Mouse (Mus musculus): ENCODE data around the gene Ahnak2. TPM values are rescaled to one million over a fixed set of nuclear protein-coding genes. Genes with fewer than 3 reads are reported as not detected.

The Ahnak2 gene
- total RNA-seq, 2 experiments from 2014 or later, result 9.8 to 12.0 TPM

DNA sequence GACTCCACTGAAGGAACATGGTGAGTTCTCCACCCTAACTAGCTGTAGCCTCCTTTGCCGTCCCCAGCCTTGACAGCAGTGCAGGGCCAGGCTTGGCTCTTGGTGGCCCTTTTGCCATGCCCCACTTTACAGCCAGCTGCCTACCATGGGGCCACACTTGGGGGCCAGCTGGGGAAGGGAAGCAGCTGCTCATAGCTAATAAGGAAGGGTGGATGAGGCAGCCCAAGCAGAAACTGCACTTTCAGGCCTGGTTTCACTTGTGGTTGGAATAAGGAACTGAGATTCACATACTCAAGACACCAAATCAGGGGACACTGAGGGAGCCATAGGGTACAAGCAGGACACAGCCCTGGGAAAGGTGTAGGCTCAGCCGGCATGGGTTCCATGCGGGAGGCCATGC is 40.4 kb downstream of the Ahnak2 start:
- no peak for DNase-seq (ENCODE audit: low spot score in 2 of 2)

DNA sequence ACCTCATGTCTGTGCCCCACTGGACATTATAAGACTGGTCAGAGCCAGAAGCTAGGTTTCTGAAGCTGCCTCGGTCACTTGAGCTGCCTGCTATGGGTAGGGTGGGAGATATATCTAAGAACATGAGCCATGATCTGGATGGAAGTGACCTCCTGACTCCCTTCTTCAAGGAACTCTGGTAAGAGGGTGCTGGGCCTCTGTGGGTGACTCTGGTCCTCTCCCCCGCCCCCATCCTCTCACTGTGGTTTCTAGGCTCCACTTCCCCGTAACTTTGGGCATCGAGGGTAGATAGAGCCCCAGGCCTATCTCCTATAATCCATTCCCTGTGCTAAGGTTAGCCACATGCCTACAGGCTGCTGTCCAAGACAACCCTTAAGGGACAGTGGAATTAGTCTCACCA is 41.0 kb downstream of the Ahnak2 start:
- DNase-seq (ENCODE audit: low spot score in 2 of 2), result no peak

DNA sequence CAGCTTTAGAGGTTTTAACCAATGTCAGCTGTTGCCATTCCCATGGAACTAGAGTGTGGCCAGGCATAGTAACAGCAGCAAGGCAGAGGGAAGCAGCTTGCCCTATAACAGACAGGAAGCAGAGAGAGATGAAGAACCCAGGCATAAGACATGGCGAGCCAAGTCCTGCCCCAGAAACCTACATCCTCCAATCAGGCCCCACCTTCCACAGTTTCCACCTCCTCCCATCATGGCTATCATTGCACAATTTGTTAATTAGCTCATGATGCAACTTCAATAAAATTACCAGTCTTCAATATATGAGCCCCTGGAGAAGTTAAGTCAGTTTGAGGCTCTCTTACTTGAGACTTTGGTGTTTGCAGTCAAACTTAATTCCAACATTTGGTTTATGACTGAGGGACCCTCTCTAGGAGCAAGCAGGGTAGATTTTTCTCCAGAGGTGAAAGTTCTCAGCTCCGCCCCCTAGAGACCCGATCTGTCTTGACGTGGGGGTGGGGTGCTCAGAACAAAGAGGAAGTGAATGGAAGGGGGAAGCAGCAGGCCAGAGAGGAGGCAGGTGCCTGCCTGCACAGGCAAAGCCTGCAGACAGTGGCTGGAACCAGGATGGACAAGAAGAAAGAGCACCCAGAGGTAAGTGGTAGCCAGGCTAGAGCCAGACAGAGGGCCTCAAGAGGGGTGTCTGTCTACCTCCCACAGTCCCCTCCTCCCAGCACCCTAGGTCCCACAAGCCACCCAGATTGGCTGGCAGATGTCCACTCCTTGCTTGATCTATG is 42.1 kb downstream of the Ahnak2 start, which contains the start of gene Pld4:
Pld4 (plus strand) TSS at position 502 of the 773 bp plus-strand sequence.
- DNase-seq (ENCODE audit: low spot score in 2 of 2), result no peak

DNA sequence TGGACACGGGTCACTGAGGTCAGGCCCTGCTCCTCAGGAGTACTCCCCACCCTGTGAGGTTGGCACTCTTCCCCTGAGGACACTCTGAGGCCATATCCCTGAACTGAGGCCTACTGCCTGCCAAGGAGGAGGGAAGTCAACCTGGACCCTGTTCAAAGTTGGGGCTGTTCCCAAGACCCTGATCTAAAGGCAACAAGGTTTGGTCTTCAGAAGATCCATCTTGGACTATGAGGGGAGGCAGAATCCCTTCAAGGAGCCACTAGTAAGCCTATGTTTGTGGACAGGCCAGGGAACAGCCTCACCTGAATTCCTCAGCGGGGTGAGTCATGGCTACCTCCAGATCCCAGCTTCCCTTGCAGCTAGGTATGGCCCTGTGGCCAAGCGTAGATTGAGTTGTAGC is 43.0 kb downstream of the Ahnak2 start:
- DNase-seq (ENCODE audit: low spot score in 2 of 2), result no peak

DNA sequence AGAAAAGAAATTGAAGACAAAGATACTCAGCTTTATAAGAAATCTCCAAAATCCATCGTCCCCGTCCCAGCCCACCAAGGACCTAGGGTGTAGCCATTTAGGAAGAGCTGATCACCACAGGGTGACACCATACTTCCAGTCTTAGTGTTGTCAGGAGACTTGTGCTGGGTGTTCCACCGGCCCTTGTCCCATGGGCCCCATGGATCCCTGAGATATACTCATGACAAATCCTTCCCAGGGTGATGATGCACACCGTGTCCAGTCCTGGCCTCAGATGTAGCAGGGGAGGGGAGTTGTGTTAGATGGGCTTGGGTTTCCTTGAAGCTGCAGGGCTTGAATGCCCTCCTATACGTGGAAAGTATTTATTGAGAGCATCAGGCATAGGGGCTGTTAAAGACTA is 44.6 kb downstream of the Ahnak2 start:
- DNase-seq (ENCODE audit: low spot score in 2 of 2), result no peak

DNA sequence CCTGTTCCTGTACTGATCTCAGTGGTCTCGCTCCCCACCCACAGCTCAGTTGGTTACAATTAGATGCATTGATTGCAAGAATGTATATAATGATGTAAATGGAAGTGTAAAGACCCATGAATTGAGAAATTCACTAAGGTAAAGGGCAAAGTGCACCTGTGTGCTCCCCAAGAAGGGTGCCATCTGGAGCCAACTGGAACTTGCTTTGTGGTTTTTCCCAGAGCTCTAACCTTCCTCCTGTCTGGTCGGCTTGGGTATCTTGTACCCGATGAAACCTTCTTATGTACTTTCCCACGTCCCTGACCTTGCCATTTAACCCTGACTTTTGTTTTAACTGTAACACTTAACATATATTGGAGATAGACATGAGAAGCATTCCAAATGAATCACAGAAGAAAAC is 46.6 kb downstream of the Ahnak2 start:
- DNase-seq (ENCODE audit: low spot score in 2 of 2), result no peak

DNA sequence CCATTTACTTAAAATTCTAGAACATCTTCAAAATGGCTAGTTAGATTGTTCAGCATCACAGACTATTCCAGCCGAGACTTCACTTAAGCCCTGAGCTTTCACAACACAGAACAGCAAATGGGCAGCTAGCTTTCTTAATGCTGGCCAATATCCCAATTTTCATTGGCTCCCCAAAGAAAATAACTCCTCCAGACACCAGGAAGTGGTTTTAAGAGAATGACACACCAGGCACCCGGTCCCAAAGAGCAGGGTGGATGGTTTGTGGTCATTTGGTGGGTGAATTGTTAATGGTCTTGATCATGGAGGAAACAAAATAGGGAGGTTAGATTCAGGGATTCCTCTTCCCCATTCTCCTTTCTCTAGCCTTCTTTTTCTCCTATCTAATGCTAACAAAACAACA is 50.1 kb downstream of the Ahnak2 start:
- DNase-seq (ENCODE audit: low spot score in 2 of 2), result no peak

DNA sequence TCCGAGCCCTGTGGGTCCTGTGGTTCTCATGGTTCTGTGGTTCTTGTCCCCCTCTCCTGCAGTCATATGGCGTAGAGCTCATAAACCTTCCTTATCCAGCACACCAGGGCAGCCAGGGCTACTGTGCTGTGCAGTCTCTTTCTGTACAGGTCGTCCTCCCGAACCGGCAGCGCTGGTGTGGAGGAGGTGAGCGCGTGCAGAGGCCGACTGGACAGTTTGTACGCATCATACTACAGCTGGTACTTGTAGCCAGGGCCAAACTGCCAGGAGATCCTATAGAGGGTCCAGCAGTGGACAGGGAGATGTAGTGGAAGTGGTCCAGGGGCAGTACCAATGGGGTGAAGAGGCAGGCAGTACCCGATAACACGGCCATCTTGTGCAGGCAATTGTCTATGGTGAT is 51.5 kb downstream of the Ahnak2 start:
- no peak for DNase-seq (ENCODE audit: low spot score in 2 of 2)

DNA sequence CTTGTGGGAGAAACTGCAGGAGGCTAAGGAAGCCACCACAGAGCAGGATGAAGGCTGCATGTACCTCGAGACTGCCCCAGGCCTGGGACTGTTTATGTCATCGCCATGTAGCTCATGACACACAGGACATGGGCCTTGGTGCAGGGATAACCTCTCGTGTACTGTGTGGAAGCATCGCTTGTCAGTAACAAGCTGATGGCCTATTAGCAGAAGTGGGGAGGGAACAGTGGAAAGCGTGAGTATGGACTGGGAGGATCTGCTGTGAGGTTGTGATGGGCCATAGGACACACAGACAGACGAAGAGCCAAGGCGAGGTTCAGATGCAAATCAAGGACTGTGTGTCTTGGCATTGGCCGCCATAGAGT is 54.9 kb downstream of the Ahnak2 start:
- no peak for DNase-seq (ENCODE audit: low spot score in 2 of 2)

DNA sequence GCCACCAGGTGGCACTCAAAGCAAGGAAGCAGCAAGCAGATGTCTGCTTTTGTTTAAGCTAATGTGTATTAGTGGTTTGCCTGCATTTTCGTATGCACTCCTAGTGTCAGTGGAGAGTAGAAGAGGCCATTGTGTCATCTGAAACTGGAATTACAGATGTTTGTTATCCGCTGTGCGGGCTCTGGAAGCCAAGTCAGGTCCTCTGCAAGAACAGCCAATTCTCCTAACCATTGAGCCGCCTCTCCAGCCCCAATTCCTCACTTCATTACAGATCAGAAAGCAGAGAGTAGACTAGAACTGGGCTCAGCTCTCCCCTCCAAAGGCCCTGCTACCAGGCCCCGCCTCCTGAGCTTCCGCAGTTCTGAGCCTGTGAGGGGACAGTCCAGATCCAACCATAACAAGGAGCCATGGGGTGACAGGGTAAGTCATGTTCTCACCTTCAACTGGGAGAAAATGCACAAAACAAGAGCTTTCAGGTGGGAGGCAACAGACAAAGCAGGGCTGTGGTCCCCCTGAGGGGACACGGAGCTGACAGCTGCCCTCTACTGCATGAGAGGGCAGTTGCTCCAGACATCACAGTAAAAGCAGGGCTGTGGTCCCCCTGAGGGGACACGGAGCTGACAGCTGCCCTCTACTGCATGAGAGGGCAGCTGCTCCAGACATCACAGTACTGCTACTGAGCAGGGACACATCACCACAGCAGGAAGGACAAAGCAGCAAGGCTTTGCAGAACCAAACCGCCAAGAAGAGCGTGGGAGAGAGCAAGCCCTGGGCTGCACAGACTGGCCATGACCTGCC is 55.5 kb downstream of the Ahnak2 start:
- DNase-seq (ENCODE audit: low spot score in 2 of 2), result no peak

DNA sequence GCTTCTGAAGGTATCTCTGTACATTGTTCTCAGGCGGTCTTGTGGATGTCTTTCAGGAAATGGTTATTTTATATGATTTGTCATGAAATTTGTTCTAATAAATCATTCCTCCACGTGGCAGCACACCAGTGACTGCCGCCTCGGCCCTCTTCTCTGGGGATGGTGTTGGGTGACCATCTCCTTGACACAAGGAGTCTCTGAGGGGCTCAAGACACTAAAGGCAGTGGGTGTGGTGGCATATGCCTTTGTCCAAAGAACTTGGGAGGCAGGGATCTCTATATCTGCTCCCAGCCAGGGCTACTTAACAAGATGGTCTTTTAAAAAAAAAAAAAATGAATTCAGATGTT is 56.0 kb downstream of the Ahnak2 start:
- no peak for DNase-seq (ENCODE audit: low spot score in 2 of 2)

DNA sequence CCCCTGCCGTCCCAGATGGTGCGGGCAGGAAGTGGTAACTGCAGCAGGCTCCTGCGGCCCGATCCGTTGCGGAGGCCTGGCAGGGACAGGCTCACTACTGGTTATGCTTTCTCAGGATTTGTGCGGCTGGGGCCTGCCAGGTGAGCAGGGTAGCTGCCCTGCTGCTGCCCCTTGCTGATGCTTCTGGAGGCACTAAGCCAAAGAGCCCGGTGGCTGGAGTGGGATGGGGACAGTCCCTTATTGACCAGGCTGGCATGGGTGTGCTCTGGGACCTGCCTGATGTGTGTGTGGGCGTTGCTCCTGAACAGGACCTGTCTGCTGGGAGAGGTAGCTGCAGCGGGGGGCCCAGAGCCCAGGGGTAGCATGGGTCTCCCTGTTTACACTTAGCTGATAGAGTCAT is 56.7 kb downstream of the Ahnak2 start:
- DNase-seq (ENCODE audit: low spot score in 2 of 2), result no peak

DNA sequence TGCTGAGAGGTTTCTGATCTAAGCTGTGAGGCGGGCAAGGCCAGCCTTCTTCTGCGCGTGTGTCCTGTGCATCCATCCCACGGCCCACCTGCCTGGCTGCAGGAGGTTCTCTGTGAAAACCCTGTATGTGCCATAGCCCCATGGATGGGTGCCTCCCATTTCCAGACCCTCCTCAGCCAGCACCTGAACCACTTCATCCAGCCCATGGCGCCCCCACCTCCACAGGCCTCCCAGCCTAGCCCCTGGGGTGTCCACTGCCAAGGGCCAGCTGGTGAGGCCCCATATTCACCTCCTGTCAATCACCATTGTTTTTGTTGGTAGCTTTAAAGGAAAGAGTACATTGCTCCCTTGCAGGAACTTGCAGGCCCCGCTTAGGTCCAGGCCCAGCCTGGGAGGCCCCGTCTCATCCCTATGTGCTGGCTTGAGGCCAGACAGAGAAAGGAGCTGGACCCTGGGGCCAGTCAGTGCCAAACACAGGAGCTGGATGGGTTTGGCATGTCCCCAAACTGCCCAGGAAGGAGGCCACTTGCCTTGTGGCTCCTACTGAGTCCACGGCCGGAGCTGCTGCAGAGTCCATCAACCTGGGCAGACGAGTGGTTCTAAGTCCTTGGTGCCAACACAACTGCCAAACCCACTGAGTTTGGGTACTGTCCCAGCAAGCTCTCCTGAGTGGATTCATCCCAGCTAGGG is 57.4 kb downstream of the Ahnak2 start:
- DNase-seq (ENCODE audit: low spot score in 2 of 2), result no peak

DNA sequence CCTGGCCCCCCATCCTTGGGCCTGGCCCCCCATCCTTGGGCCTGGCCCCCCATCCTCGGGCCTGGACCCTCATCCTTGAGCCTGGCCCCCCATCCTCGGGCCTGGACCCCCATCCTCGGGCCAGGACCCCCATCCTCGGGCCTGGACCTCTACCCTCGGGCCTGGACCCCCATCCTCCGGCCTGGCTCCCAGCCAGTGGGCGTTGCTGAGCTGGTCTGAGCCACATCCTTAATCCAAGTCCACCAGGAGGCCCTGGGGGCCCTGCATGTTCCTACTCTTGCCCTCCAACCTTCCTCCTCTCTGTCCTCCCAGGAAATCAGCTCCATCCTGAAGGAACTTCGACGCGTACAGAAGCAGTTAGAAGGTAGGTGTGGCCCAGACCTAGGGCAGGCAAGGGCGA is 58.2 kb downstream of the Ahnak2 start:
- DNase-seq (ENCODE audit: low spot score in 2 of 2), result no peak

DNA sequence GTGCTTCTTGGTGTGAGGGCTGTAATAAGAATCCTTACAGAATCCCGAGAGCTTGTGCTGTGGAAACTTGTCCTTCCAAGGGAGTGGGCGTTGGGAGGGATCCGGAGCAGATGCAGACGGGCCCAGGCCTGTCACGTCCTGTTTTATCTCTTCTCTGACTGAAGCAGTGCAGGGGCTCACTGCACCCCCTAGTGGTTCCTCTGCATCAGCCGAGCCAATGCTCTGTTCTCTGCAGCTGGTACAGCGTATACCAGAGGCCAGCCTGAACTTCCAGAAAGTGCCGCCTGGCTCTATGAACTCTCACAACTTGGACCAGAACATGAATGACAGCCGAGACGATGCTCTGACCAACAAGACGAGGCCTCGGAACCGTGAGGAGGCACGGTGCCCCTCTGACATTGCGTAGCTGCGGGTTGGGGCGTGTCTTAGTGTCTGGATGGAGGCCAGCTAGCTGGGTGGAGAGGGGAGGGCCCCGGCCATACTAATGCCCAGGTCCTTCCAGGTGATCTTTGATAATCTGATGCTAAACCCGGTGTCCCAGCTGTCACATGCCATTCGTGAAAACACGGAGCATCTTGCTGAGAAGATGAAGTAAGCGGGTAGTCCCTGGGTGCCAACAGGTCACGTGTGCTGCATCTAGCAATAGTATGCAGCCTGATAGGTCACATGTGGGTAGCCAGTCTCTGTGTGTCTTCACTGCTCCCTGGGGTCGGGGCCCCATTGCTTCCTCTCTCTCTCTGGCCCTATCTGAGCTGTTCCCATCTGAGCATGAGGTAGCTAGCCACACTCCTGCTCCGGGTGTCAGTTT is 59.1 kb downstream of the Ahnak2 start:
- peak; percentile 43 to 56 for DNase-seq (ENCODE audit: low spot score in 2 of 2)

DNA sequence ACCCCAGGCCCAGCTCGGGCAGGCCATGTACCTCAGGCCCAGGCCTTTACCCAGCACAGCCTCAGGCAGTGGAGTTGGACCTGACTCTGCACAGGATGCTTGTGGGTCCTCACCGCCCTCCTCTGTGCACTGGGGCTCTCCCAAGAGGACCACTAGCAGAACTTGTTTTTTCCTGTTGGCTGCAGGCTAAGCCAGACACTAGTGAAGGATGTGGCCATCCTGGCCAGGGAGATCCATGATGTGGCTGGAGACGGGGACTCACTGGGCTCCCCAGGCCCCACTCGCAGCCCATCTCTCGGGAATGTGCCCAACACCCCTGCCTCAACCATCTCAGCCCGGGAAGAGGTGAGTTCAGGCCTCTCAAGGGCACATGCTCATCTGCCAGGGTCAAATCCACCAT is 59.7 kb downstream of the Ahnak2 start:
- no peak for DNase-seq (ENCODE audit: low spot score in 2 of 2)

DNA sequence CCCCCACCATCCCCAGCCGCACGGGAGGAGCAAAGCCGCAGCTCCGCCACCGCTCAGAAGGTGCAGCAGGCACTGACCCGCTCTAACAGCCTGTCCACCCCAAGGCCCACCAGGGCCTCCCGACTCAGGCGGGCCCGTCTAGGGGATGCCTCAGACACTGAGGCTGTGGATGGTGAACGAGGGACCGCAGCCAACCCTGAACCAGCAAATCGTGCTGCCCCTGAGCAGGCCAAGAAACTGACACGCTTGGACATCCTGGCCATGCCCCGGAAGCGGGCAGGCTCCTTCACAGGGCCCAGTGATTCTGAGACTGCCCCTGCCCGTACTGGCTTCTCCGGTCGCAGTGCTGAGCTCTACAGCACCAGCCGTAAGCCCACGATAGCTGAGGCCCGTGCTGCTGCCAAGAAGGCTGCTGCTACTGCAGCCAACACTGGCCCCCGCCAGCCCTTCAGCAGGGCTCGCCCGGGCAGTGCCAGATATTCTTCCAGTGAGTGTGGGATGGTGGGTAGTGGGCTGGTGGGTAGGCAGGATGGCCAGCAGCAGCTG is 63.4 kb downstream of the Ahnak2 start:
- DNase-seq (ENCODE audit: low spot score in 2 of 2), result no peak

DNA sequence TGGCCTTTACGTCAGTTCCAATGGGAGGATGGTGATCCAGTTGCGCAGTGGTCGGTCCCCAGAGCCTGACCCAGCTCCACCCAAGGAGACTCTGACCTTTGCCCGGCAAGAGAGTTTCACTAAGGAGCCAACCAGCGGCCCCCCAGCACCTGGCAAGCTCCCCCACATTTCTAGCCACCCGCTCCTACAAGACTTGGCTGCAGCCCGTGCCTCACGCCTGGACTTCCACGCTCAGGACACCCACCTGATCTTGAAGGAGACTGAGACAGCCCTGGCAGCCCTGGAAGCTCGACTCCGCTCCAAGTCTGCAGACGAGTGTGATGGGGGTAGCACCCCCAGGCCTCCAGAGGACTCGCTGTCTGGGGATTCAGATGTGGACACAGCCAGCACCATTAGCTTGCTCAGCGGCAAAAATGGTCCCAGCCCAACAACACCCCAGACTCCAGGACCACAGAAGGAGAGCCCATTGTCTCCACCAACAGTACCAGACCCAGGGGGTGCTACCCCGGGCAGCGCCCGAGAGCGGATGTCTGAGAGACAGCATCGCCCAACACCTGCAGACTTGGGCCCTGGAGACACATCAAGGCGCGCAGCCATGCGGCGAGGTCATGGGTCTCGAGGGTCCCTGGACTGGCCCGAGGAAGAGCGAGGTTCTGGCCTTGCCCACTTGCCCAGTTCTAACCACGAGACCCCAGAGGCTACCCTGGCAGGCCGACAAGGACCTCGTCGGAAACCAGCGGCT is 64.0 kb downstream of the Ahnak2 start:
- no peak for DNase-seq (ENCODE audit: low spot score in 2 of 2)

DNA sequence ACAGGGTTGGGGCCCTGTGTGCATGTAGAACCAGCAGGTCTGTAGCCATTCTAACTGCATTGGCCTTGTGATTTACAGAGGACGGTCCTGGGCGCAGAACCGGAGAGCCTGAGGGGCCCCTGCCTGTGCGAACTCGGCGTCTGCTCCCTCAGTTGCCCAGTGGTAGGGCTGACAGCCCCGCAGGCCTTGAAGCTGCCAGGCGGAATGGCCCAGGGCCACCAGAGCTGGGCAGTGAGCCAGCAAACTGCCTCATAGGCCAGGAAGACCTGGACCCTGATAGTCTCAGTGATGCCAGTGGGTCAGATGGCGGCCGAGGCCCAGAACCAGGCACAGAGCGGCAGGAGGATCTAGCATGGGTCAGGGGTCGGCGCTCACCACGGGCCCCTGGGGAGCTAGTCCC is 64.7 kb downstream of the Ahnak2 start:
- DNase-seq (ENCODE audit: low spot score in 2 of 2), result no peak

DNA sequence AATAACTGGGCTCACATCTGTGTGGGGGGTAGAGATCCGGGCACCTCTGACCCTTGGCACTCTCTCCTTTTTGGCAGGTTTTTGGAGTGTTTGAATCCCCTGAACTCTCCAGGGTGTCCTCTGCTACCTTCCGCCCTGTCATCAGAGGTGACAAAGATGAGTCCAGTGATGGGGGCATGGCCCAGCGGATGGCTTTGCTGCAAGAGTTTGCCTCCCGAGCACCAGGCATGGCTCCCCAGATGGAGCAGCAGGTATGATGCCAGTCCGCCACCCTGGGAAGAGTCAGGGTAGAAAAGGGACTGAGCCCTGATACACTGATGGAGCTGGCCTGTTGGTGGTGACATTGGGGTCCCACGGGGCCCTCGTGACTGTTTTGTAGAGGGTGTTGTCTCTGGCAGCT is 65.4 kb downstream of the Ahnak2 start:
- DNase-seq (ENCODE audit: low spot score in 2 of 2), result no peak

DNA sequence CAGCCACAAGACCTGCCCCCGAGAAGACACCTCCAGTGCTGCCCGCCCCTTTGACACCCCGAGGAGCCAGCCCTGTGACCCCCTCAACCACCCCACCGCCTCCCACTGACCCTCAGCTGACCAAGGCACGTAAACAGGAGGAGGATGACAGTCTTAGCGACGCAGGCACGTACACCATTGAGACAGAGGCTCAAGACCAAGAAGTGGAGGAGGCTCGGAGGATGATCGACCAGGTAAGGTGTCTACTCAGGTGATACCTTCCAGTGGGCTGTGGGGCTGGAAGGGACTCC is 65.9 kb downstream of the Ahnak2 start:
- DNase-seq (ENCODE audit: low spot score in 2 of 2), result no peak

Measured in adrenal gland, postnatal 4 days (tissue).